Mouse (Mus musculus): ENCODE results near the gene Pef1. TPM values are rescaled to one million over a fixed set of nuclear protein-coding genes. Genes with fewer than 3 reads are reported as not detected.

Gene Pef1
- total RNA-seq, 2 experiments from 2014 or later: 33.8 to 36.1 TPM

DNA sequence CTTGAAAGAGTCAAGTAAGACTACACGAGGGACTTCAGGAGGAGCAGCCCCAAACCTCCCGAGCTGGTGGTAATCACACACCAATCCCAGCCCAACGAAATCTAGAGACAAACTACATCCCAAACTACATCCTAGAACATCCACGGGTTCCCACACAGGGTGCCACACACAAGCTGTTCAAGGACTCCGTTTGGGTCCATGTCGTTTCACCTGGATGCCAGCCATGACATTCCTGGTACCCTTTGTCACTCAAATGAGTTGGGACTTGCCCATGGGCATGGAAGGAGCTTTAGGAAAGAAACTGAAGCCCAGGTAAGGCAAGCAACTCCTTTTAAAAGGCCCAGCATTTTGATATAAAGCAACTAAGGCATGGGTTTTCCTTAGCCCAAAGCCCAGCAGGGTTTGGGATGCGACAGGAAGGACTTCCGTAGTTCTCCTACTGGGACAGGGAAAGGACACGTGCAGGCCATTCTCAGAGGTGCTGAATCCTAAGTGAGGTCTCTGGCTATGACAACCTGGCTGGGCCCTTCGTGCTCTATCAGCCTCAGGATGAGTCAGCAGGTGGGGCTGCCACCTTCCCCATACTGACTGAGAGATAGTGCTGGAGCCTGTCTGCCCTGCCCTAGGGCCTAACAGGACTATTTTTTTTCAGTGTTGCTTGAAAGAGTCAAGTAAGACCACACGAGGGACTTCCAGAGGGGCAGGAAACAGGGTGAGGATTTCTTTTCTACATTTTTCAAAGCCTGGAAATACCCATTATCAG, 70.9 kb downstream of the Pef1 start:
- DNase-seq: no peak

DNA sequence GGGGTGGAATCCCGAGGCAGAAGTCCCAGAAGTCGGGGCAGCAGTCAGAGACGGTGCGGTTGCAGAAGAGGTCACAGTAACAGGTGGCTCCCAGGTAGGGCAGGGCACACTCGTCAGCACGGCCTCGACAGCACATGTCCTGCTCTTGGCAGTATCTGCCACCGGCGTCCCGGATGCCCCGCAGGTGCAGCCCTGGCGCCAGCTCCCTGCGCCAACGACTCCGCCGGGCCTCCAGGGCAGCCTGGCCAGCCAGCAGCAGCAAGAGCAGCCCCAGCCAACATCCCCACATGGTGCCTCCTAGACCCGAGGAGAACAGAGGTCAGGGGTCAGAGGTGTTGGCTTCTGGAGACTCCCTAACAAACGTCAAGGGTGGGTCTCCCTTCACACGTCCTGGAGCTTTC, 71.6 kb downstream of the Pef1 start:
- no peak for DNase-seq
- intact Hi-C loops (cut with DNase I): no loop called here

More for the DNA sequence above, 70.9 kb downstream of the Pef1 start:
- intact Hi-C loops (cut with DNase I): no loop called here

DNA sequence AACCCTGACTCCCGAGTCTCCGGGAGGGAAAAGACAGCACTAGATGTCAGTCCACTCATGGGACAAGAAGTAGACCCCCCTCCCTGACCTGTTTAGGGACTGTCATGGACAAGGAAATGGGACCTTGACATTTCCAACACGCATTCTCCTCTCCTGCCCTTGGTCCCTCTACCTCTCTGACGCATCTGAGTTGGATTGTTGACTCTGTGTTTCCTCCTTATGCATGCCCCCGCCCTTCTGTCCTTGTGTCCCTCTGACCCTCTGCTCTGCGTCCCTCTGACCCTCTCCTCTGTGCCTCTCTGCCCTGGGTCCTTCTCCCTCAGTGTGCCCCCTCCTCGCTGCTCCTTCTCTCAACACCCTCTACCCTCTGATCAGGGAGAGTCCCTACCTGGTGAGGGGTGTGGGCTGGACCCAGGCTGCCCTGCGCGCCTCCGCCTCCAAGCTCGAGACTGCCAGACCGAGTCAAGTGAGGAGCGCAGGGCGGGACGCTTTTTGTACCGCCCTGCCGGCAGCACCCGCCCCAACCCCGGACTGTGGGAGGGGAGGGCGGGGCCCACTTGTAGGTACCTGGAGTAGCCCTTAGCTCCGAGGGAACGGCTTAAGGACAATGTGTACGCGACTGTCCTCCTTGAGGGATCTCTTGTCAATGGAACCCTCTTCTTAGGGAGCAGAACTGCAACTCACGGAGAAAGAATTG, 72.1 kb downstream of the Pef1 start:
- no peak for DNase-seq
- intact Hi-C loops (cut with DNase I): no loop called here

DNA sequence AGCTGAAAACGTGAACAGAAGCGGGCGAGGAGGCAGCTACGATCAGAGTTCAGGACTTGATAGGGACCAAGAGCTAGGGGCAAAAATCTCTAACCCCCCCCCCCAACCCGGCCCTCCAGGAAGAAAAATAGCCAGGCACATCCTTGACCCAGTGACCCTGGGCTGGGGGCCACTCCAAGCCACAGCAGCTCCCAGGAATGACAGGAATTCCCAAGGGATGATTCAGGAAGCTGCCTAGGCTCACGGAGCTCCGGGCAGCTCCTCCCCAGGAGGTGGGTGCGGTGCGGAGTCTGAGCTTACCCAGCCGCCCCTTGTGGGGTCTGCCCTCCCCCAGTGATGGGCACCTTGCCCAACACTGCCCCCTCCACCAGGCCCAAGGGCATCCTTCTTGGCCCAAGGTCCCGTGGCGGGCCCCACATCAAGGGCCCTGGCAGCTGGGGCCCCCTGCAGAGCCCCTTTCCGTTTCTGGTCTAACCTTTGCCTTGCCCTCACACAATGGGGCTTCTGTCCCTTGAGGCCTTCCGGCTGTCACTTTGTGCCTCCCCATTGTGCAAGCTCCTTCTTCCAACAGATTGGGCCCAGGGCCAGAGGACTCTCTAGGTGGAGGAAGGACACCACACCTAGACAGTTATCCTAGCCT, 72.8 kb downstream of the Pef1 start, which contains the start of gene Tinagl1:
Tinagl1 (minus strand) TSS at position 51 of the 640 bp plus-strand sequence.
- intact Hi-C loops (cut with DNase I): no loop called here
- DNase-seq: no peak

DNA sequence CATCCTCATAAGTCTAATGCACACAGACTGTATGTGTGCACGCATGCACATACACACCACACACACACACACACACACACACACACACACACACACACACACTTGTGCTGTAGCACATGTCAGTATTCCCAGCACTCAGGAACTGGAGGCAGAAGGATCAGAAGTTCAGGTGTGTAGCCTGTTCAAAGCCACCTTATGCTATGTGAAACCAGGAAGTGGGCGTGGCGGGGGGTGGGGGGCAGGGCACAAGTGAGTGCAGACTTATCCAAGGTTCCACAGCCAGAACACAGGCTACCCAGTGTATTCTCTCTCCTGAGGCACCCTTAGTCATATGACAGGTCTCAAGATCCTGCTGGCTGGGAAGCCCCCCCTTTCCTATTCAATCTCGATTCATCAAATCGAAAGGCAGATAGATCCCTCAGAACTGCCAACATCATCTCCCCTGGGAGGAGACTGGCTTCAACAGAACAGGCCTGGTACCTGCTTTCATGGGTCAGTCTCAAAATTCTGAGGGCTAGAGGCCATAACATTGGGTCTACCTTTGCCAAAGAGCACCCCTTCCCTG, 73.9 kb downstream of the Pef1 start:
- intact Hi-C loops (cut with DNase I): no loop called here

DNA sequence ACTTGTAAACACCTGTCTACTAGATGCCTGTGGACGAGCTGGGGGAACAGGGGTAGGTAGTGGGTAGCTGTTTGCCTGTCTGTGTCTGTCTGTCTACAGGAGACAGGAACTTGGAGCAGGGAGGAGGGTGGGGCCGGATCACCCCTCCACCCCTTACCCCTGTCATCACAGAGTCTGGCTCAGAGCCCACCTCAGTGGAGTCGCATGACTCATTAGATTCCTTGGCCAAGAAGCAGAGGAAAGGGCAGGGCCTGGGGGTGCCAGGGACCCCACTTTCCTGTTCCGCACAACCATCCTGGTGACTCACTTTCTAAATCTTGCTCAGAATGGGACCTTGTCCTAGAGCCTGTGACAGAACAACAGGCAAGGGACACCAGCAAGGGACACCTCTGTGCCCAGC, 74.7 kb downstream of the Pef1 start:
- intact Hi-C loops (cut with DNase I): no loop called here
- no peak for DNase-seq

More for the DNA sequence above, 73.9 kb downstream of the Pef1 start:
- no peak for DNase-seq

DNA sequence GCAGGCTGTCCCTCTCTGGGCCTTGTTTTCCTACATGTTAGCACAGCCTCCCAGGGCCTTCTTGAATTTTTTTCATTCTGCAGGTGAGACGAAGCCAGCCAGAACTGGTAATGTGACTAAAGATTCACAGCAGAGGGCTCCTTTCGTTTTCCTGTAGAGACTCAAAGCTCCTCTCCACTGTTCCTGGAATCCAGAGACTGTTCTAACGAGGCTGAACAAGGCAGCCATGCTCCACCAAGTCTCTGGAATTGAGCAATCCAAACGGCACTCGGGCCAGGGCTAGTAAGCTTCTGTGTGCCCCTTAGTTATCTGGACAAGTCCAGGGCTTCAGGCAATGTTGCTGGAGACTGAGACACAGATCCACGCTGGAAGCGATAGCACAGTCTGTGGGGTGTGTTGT, 75.2 kb downstream of the Pef1 start:
- no peak for DNase-seq
- intact Hi-C loops (cut with DNase I): no loop called here

Other genes with a start within 250 kb of the Pef1 start
- under 1 TPM in 1 of 2 experiments, not detected in 1; 0.24 TPM for gene Spocd1, start 173.3 kb upstream of the Pef1 start, total RNA-seq (2021)
- gene Adgrb2, start 117.7 kb upstream of the Pef1 start, total RNA-seq (2021): 100 to 1,000 TPM; 235 to 263 TPM
- gene Col16a1, start 54.7 kb upstream of the Pef1 start, total RNA-seq (2021): 10 to 100 TPM; 19.5 to 24.1 TPM
- 1 to 10 TPM; 1.9 to 3.6 TPM for gene Hcrtr1, start 36.8 kb downstream of the Pef1 start, total RNA-seq (2021)
- gene Tinagl1, start 72.6 kb downstream of the Pef1 start, total RNA-seq (2021): 1 to 10 TPM; 1.6 to 2.5 TPM
- not detected for gene Gm853, start 119.8 kb downstream of the Pef1 start, total RNA-seq (2021)
- gene Serinc2, start 176.6 kb downstream of the Pef1 start, total RNA-seq (2021): 1 to 10 TPM; 8.5 to 9.2 TPM
- gene Fabp3, start 206.0 kb downstream of the Pef1 start, total RNA-seq (2021): 100 to 1,000 TPM; 192 to 199 TPM
- 1 to 10 TPM; 1.0 to 1.7 TPM for gene Gm10570, start 206.1 kb downstream of the Pef1 start, total RNA-seq (2021)

Measured in left cerebral cortex, postnatal 4 days (tissue).